Mouse (Mus musculus) forebrain, embryonic 15.5 days (tissue): Measurements from ENCODE around the gene Ankef1. TPM values are rescaled to one million over a fixed set of nuclear protein-coding genes. Genes with fewer than 3 reads are reported as not detected.
A peak's percentile ranks its signal among the peaks of the same experiment; 100 is the strongest.

Experiments used
- ATAC-seq: fragments of 200-750 bp; cut with Nextera tagmentation; replicated peaks from 2 replicates; pipeline ENCODE4 v1.8.0; 2017; ENCODE audit warnings: mild to moderate bottlenecking, moderate TSS enrichment, moderate library complexity
- H3K27ac ChIP-seq: fragments of 300-500 bp; sonication (generic); replicated peaks from 2 replicates; pipeline ENCODE4 v1.5.1; 2015; ENCODE audit warnings: mild to moderate bottlenecking, inconsistent platforms
- H3K27me3 ChIP-seq: fragments of 300-500 bp; sonication (generic); 2 replicates; pipeline ENCODE4 v1.6.1; 2015; ENCODE audit warnings: inconsistent platforms
- H3K36me3 ChIP-seq: fragments of 300-500 bp; sonication (generic); 2 replicates; pipeline ENCODE4 v1.6.1; 2015; ENCODE audit warnings: mild to moderate bottlenecking, inconsistent platforms
- H3K4me1 ChIP-seq: fragments of 300-500 bp; sonication (generic); 2 replicates; pipeline ENCODE4 v1.6.1; 2015; ENCODE audit warnings: inconsistent platforms
- H3K4me2 ChIP-seq: fragments of 300-500 bp; sonication (generic); replicated peaks from 2 replicates; pipeline ENCODE4 v1.6.1; 2015; ENCODE audit warnings: mild to moderate bottlenecking, inconsistent platforms
- H3K4me3 ChIP-seq: fragments of 300-500 bp; sonication (generic); 2 replicates; pipeline ENCODE4 v1.5.1; 2015; ENCODE audit warnings: mild to moderate bottlenecking, inconsistent platforms
- H3K9ac ChIP-seq: fragments of 300-500 bp; sonication (generic); replicated peaks from 2 replicates; pipeline ENCODE4 v1.6.1; 2015; ENCODE audit warnings: mild to moderate bottlenecking, inconsistent platforms
- H3K9me3 ChIP-seq: fragments of 300-500 bp; sonication (generic); 2 replicates; pipeline ENCODE4 v1.6.1; 2016; ENCODE audit warnings: inconsistent platforms
- WGBS: fragments of 180-500 bp; shearing (Covaris S2); methylation state at CpG from one replicate; pipeline ENCODE4 v1.1.7; 2015; ENCODE audit warnings: mixed read lengths; 5-methylcytosine and 5-hydroxymethylcytosine counted together
- polyA plus RNA-seq: library from polyadenylated mRNA; unstranded; fragments of >200 nt; fragmentation: Nextera tagmentation; extraction: Ambion mirVana; gene quantifications from 2 replicates; pipeline ENCODE4 v1.2.1, GENCODE M21; 2015

Gene Ankef1
- polyA plus RNA-seq, 1 experiment from 2014 or later = 1.0 TPM

DNA sequence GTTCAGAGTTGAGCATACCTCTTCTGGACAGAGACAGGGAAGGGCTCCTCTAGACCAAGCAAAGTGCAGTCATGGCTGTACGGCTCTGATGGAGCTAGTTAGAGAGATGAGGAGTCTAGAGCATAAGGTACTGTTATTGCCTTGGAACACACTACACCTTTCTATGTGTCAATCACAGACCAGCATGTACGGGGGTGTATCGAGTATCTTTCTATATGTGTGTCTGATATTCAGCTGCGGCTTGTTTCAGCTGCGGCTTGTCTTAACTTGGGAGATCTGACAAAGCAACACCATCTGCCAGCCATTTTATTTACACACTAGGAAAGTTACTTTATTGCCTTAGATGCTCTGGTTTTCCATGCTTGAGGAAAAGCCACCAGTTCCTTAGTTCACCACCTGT lies 11.1 kb downstream of the Ankef1 start:
- H3K4me2 ChIP-seq = no peak overlapping the region
- 0 out of 2 replicates have a peak, but pooled peaks cover 5% of the 10 kb centered on the region for H3K4me1 ChIP-seq
- no peak overlapping the region for H3K9ac ChIP-seq
- no peak overlapping the region for H3K27ac ChIP-seq
- no peak for ATAC-seq
- WGBS = 89% methylated on average over 5 of the region's 5 CpGs
- no peak overlapping the region for H3K4me3 ChIP-seq
- H3K36me3 ChIP-seq = no peaks in the 10 kb centered on the region
- H3K27me3 ChIP-seq = no peaks in the 10 kb centered on the region
- no peaks in the 10 kb centered on the region for H3K9me3 ChIP-seq

GRCm38 (mm10) chr2:136513806-136514205 lies 12.1 kb downstream of the Ankef1 start:
- H3K4me3 ChIP-seq = no peak overlapping the region
- WGBS = 71% methylated on average over 3 of the region's 3 CpGs

DNA sequence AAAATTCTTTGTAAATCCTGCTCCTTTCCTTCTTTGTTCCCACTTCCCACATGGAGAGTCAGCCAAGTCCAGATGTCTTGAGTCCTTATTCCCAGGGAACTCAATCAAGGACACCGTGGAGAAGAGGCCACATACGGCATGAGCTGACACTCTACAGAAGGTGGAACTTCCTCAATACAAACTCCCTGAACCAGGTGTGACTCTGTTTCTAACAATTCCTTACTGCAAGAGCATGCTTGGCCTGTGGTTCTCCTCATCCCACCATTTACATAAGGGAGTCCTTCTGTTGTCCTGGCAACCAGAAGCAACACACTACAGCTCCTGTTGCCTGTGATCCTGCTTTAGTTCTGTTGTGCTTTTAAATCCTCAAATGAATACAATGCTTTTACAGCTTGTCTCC lies 13.8 kb downstream of the Ankef1 start:
- Histone ChIP-seq H3K4me3 (no peak overlapping the region), H3K4me2 (no peak overlapping the region), H3K9ac (no peak overlapping the region), H3K27ac (no peak overlapping the region), H3K4me1 (0 out of 2 replicates have a peak, but pooled peaks cover 5% of the 10 kb centered on the region), H3K36me3 (no peaks in the 10 kb centered on the region), H3K9me3 (no peaks in the 10 kb centered on the region), H3K27me3 (no peaks in the 10 kb centered on the region)
- WGBS = 81% methylated on average over 2 of the region's 2 CpGs
- ATAC-seq = no peak

More at GRCm38 (mm10) chr2:136513806-136514205, 12.1 kb downstream of the Ankef1 start:
- Histone ChIP-seq H3K27me3 (no peaks in the 10 kb centered on the region), H3K9ac (no peak overlapping the region), H3K9me3 (no peaks in the 10 kb centered on the region), H3K4me2 (no peak overlapping the region), H3K4me1 (0 out of 2 replicates have a peak, but pooled peaks cover 5% of the 10 kb centered on the region), H3K27ac (no peak overlapping the region), H3K36me3 (no peaks in the 10 kb centered on the region)
- ATAC-seq = no peak

DNA sequence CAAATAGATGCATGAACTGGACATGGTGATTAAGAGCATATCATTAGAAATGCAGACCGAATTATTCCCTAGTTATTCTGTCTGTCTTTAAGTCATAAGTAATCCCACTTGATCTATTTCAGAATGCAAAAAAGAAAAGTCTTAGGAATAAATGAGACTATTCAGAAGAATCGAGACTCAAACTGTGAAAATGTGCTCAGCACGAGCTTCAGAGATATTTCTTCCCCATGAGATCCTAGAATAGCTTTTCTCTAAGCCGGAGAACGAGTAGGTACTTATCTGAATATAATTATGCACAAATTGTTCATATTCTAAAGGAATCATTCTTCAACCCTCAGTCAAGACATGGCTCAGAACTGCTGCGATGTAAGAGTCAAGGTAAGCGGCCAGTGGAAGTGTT lies 27.2 kb downstream of the Ankef1 start:
- no peak overlapping the region for H3K9ac ChIP-seq
- 75% methylated on average over 7 of the region's 7 CpGs for WGBS
- no peak overlapping the region for H3K27ac ChIP-seq
- peaks cover 5% of the 10 kb centered on the region; the same call in 1 of the 2 replicates for H3K4me1 ChIP-seq
- no peaks in the 10 kb centered on the region for H3K9me3 ChIP-seq
- no peak overlapping the region for H3K4me3 ChIP-seq
- no peaks in the 10 kb centered on the region for H3K27me3 ChIP-seq
- no peak overlapping the region for H3K4me2 ChIP-seq
- H3K36me3 ChIP-seq = no peaks in the 10 kb centered on the region
- ATAC-seq = no peak

DNA sequence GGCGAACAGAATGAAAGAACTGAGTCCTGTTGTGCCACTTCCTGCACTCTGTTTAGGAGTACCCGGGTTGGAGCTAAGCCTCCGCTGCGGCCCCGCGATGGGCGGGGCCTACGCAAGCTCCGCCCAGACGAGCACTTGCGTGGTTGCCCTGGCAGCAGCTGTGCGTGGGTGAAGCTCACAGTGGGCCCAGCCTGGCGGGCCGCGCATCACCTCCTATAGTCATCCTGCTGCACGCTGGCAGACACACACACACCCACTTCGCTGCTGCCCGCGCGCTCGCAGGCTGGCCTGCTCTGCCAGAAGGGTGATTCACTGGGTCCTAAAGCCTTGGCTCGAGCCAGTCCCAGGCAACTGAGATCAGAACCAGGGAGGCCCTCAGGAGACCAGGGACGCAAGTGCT lies 30.3 kb downstream of the Ankef1 start:
- Histone ChIP-seq H3K27ac (peak overlapping the region; percentile 65), H3K36me3 (no peaks in the 10 kb centered on the region), H3K4me2 (peak overlapping the region; percentile 64), H3K9ac (peak overlapping the region; percentile 65), H3K9me3 (no peaks in the 10 kb centered on the region), H3K4me3 (peak overlapping the region; percentile 61), H3K4me1 (peaks cover 5% of the 10 kb centered on the region; the same call in 1 of the 2 replicates), H3K27me3 (no peaks in the 10 kb centered on the region)
- peak; percentile 100 for ATAC-seq
- WGBS = under 1% methylated on average over 23 of the region's 23 CpGs

DNA sequence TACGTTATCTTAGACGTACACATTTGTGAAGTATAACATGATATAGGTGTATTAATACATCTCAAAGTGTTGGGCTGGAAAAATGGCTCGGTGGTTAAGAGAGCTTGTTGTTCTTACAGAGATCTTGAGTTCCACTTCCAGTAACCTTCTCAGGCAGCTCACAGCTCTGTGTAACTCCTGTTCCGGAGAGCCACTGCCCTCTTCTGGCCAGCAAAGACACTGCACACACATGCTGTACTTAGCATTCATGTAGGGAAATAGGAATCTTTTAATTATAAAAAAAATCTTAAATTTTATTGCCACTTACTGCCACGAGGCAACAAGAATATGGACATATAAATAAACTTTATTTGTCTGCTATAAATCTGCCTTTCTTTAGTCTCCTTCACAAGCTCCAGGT lies 56.3 kb downstream of the Ankef1 start:
- Histone ChIP-seq H3K36me3 (no peaks in the 10 kb centered on the region), H3K9me3 (no peaks in the 10 kb centered on the region), H3K9ac (no peak overlapping the region), H3K27me3 (no peaks in the 10 kb centered on the region), H3K4me1 (no peaks in the 10 kb centered on the region), H3K27ac (no peak overlapping the region), H3K4me3 (no peak overlapping the region), H3K4me2 (no peak overlapping the region)
- ATAC-seq = no peak
- WGBS = 75% methylated on average over 5 of the region's 5 CpGs

DNA sequence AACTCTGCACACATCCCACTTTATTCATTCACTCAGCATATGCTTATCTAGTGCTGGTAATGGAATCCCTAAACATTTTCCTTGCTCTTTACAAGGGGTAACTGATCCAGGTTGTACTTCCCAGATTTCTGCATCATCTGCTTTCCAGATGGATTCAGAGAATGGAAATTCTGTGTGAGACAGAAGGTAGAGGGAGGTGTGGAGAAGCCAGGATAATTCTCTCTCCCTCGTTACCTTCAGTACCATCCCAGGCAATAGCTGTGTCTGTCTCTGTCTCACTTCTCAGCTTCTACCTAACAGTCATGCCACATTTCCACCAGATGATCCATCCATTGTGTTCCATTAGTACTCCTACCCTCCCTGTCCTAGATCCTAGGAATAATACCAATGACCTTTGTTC lies 60.6 kb downstream of the Ankef1 start:
- H3K27me3 ChIP-seq = no peaks in the 10 kb centered on the region
- H3K4me3 ChIP-seq = no peak overlapping the region
- ATAC-seq = no peak
- 86% methylated on average over 1 of the region's 1 CpGs for WGBS
- no peak overlapping the region for H3K9ac ChIP-seq
- H3K4me1 ChIP-seq = no peaks in the 10 kb centered on the region
- H3K27ac ChIP-seq = no peak overlapping the region
- no peak overlapping the region for H3K4me2 ChIP-seq
- H3K9me3 ChIP-seq = no peaks in the 10 kb centered on the region
- H3K36me3 ChIP-seq = no peaks in the 10 kb centered on the region

GRCm38 (mm10) chr2:136570856-136571255 lies 69.1 kb downstream of the Ankef1 start:
- Histone ChIP-seq H3K36me3 (no peaks in the 10 kb centered on the region), H3K9ac (no peak overlapping the region), H3K4me1 (no peaks in the 10 kb centered on the region), H3K4me2 (no peak overlapping the region), H3K9me3 (no peaks in the 10 kb centered on the region), H3K4me3 (no peak overlapping the region), H3K27ac (no peak overlapping the region), H3K27me3 (no peaks in the 10 kb centered on the region)
- 85% methylated on average over 2 of the region's 2 CpGs for WGBS
- no peak for ATAC-seq

DNA sequence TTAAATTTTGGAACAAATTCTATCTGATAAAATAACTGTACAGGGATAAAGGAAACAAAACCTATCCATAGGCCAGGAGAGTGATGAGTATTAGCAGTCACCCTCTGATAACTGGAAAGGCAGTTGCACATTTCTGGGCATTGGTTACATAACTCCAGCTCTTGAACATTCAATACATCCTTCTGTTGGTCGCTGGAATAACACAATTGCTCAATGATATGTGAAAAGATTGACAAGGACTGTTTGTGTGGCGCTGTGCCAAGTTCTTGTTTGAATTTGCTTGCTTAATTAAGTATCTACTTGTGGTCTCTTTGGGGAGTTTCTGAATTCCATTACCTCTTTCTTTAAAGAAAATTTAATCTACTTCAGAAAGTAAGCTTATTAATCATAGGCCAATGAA lies 81.1 kb downstream of the Ankef1 start:
- H3K4me2 ChIP-seq = no peak overlapping the region

GRCm38 (mm10) chr2:136588811-136589210 lies 87.1 kb downstream of the Ankef1 start:
- H3K27me3 ChIP-seq = no peaks in the 10 kb centered on the region
- no peak overlapping the region for H3K4me3 ChIP-seq
- WGBS = 43% methylated on average over 2 of the region's 2 CpGs
- no peak overlapping the region for H3K4me2 ChIP-seq
- no peak overlapping the region for H3K9ac ChIP-seq
- no peak for ATAC-seq
- no peaks in the 10 kb centered on the region for H3K4me1 ChIP-seq
- no peak overlapping the region for H3K27ac ChIP-seq
- no peaks in the 10 kb centered on the region for H3K9me3 ChIP-seq
- H3K36me3 ChIP-seq = no peaks in the 10 kb centered on the region

More for the DNA sequence above, 81.1 kb downstream of the Ankef1 start:
- no peaks in the 10 kb centered on the region for H3K27me3 ChIP-seq
- no peaks in the 10 kb centered on the region for H3K36me3 ChIP-seq
- H3K9ac ChIP-seq = no peak overlapping the region
- WGBS = 9% methylated on average over 2 of the region's 2 CpGs
- no peak for ATAC-seq
- no peak overlapping the region for H3K4me3 ChIP-seq
- no peaks in the 10 kb centered on the region for H3K4me1 ChIP-seq
- H3K27ac ChIP-seq = no peak overlapping the region
- no peaks in the 10 kb centered on the region for H3K9me3 ChIP-seq

DNA sequence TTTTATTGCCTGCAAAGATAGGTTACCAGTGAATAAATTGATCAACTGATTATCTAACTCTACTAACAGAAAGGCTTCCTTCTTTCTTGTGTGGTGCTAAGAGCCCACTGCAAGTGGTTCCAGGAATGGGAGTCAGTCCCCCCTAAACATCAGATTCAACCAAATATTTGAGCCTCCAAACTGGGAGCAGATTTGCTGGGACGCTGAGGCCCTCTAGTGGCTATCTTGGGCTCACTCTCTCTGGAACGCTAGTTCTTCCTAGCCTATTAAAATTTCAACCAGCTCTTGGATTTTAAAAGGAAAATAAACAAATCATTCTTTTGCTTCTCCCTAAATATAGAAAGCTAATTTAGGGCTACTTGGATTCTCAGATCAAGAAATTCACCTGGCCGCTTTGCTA lies 94.7 kb downstream of the Ankef1 start:
- H3K4me2 ChIP-seq = no peak overlapping the region
- no peak overlapping the region for H3K4me3 ChIP-seq
- H3K36me3 ChIP-seq = no peaks in the 10 kb centered on the region
- no peak overlapping the region for H3K27ac ChIP-seq
- 0 out of 2 replicates have a peak, but pooled peaks have one; percentile 52 for ATAC-seq
- H3K27me3 ChIP-seq = no peaks in the 10 kb centered on the region
- no peaks in the 10 kb centered on the region for H3K4me1 ChIP-seq
- no peaks in the 10 kb centered on the region for H3K9me3 ChIP-seq
- H3K9ac ChIP-seq = no peak overlapping the region
- WGBS = 23% methylated on average over 3 of the region's 3 CpGs

- Histone ChIP-seq H3K27ac (no peak overlapping the region), H3K36me3 (no peaks in the 10 kb centered on the region), H3K4me3 (no peak overlapping the region), H3K9ac (no peak overlapping the region), H3K9me3 (no peaks in the 10 kb centered on the region), H3K4me2 (no peak overlapping the region), H3K27me3 (no peaks in the 10 kb centered on the region), H3K4me1 (no peaks in the 10 kb centered on the region)
- WGBS = 70% methylated on average over 6 of the region's 6 CpGs
- no peak; the same call in 1 of the 2 replicates for ATAC-seq
Observed at GRCm38 (mm10) chr2:136598743-136599142, 97.0 kb downstream of the Ankef1 start.

GRCm38 (mm10) chr2:136600651-136601170 lies 99.0 kb downstream of the Ankef1 start:
- 88% methylated on average over 5 of the region's 5 CpGs for WGBS
- no peak for ATAC-seq

More at GRCm38 (mm10) chr2:136600651-136601170, 99.0 kb downstream of the Ankef1 start:
- Histone ChIP-seq H3K27me3 (no peaks in the 10 kb centered on the region), H3K9me3 (no peaks in the 10 kb centered on the region), H3K4me1 (no peaks in the 10 kb centered on the region), H3K27ac (no peak overlapping the region), H3K4me3 (no peak overlapping the region), H3K9ac (no peak overlapping the region), H3K36me3 (no peaks in the 10 kb centered on the region), H3K4me2 (no peak overlapping the region)
